Comparison of ENCODE assay signal across 7 mouse cellular contexts in the genomic region with DNA sequence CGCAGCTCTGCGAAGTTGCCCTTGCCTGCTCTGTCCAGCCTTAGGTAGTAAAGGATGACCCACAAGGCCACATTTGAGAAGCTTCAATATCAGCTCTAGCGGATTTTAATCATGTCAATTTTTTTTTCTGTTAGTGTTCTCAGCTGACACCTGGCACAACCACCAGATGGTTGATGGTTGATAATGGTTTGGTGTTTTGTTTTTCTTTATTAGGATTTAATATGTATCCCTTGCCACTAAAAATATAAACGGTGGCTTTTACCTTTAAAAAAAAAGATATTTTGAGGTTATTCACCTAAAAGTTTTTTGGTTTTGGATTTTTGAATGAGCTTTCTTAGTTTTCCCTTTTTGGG. TPM values are rescaled to one million over a fixed set of nuclear protein-coding genes. Genes with fewer than 3 reads are reported as not detected.
A peak's percentile ranks its signal among the peaks of the same experiment; 100 is the strongest.
DNase-seq lines count a peak whose midpoint lies in the region; ATAC-seq and TF ChIP-seq lines count a peak whose summit lies in the region.

No protein-coding gene starts in this region.

- H3K4me1 ChIP-seq in lung, postnatal 0 days (ENCODE audit: insufficient read depth, low read depth, low read length), result no peaks in the 10 kb centered on the region
- H3K4me1 ChIP-seq in forebrain, embryonic 11.5 days (replicated peaks; ENCODE audit: control insufficient read depth, insufficient read depth, low read length), result no peaks in the 10 kb centered on the region
- peaks cover 5% of the 10 kb centered on the region; the same call in 1 of the 2 replicates for H3K4me1 ChIP-seq in limb, embryonic 13.5 days
- no peaks in the 10 kb centered on the region for H3K4me1 ChIP-seq in small intestine, adult 2 months (ENCODE audit: control insufficient read depth, insufficient read depth, insufficient read length, low read length)

- 3% methylated on average over 4 of the region's 4 CpGs for WGBS in lung, postnatal 0 days
- 14% methylated on average over 4 of the region's 4 CpGs for WGBS in forebrain, embryonic 11.5 days
- 6% methylated on average over 4 of the region's 4 CpGs for WGBS in limb, embryonic 13.5 days
- 2% methylated on average over 4 of the region's 4 CpGs for WGBS in small intestine, adult 2 months

- H3K4me3 ChIP-seq in lung, postnatal 0 days (ENCODE audit: low read depth, low read length), result peak overlapping the region; percentile 95
- H3K4me3 ChIP-seq in forebrain, embryonic 11.5 days (ENCODE audit: low read depth, low read length), result peak overlapping the region; percentile 90
- peak overlapping the region; percentile 91 for H3K4me3 ChIP-seq in limb, embryonic 13.5 days
- peak overlapping the region; percentile 75 for H3K4me3 ChIP-seq in small intestine, adult 2 months (ENCODE audit: low read depth, low read length)

- TF ChIP-seq POLR2A in small intestine, adult 2 months (IDR thresholded peaks at IDR 0.05; ENCODE audit: low read depth, low read length), result no peak

- H3K9me3 ChIP-seq in lung, postnatal 0 days (ENCODE audit: low read length), result peaks cover under 1% of the 10 kb centered on the region; the same call in 1 of the 2 replicates
- peaks cover under 1% of the 10 kb centered on the region; the same call in 1 of the 2 replicates for H3K9me3 ChIP-seq in forebrain, embryonic 11.5 days (ENCODE audit: control insufficient read depth, low read length)
- peaks cover 3% of the 10 kb centered on the region for H3K9me3 ChIP-seq in limb, embryonic 13.5 days

- peak overlapping the region; percentile 100 for H3K27ac ChIP-seq in lung, postnatal 0 days (ENCODE audit: low read length)
- peak overlapping the region; percentile 92 for H3K27ac ChIP-seq in forebrain, embryonic 11.5 days (ENCODE audit: low read depth, low read length)
- H3K27ac ChIP-seq in limb, embryonic 13.5 days, result peak overlapping the region; percentile 95; the same call in 1 of the 2 replicates
- H3K27ac ChIP-seq in small intestine, adult 2 months (ENCODE audit: insufficient read depth, low read depth, low read length), result peak overlapping the region; percentile 59; the same call in 1 of the 2 replicates

- H3K36me3 ChIP-seq in lung, postnatal 0 days (ENCODE audit: insufficient read depth, low read length), result 0 out of 2 replicates have a peak, but pooled peaks cover 1% of the 10 kb centered on the region
- no peaks in the 10 kb centered on the region for H3K36me3 ChIP-seq in forebrain, embryonic 11.5 days (ENCODE audit: control insufficient read depth, insufficient read depth, low read length)
- H3K36me3 ChIP-seq in limb, embryonic 13.5 days, result peaks cover 13% of the 10 kb centered on the region
- H3K36me3 ChIP-seq in small intestine, adult 2 months (ENCODE audit: control insufficient read depth, insufficient read depth, low read length), result peaks cover 3% of the 10 kb centered on the region

- no peaks in the 10 kb centered on the region for H3K27me3 ChIP-seq in lung, postnatal 0 days (replicated peaks; ENCODE audit: insufficient read depth, low read length)
- H3K27me3 ChIP-seq in forebrain, embryonic 11.5 days (ENCODE audit: control insufficient read depth, insufficient read depth, low read length), result no peaks in the 10 kb centered on the region
- no peaks in the 10 kb centered on the region for H3K27me3 ChIP-seq in limb, embryonic 13.5 days
- no peaks in the 10 kb centered on the region for H3K27me3 ChIP-seq in small intestine, adult 2 months (ENCODE audit: control insufficient read depth, insufficient read depth, low read length)

- ATAC-seq in lung, postnatal 0 days, result no peak
- ATAC-seq in forebrain, embryonic 11.5 days (replicated peaks; ENCODE audit: low FRiP score), result no peak
- no peak for ATAC-seq in limb, embryonic 13.5 days (ENCODE audit: low FRiP score, low read depth)

- no peak for TF ChIP-seq CTCF in lung, postnatal 0 days (IDR thresholded peaks at IDR 0.05)
- no peak for TF ChIP-seq CTCF in small intestine, adult 2 months (IDR thresholded peaks at IDR 0.05; ENCODE audit: extremely low read depth, insufficient read length, insufficient replicate concordance, low read depth, low read length)

- H3K4me2 ChIP-seq in lung, postnatal 0 days (replicated peaks; ENCODE audit: low read depth, low read length), result peak overlapping the region; percentile 60
- H3K4me2 ChIP-seq in forebrain, embryonic 11.5 days (ENCODE audit: low read depth, low read length, severe bottlenecking), result peak overlapping the region; percentile 53
- peak overlapping the region; percentile 60 for H3K4me2 ChIP-seq in limb, embryonic 13.5 days (replicated peaks)

- DNase-seq in lung, postnatal 0 days (ENCODE audit: low spot score), result no peak
- DNase-seq in lung, postnatal 4 days, result no peak
- DNase-seq in forebrain, embryonic 11.5 days (ENCODE audit: low spot score), result no peak
- no peak for DNase-seq in cerebellum, adult 9-11 months
- DNase-seq in adrenal gland, adult 18-20 months (ENCODE audit: low spot score in 2 of 2), result no peak

- H3K9ac ChIP-seq in lung, postnatal 0 days (replicated peaks; ENCODE audit: low read depth), result peak overlapping the region; percentile 99
- H3K9ac ChIP-seq in forebrain, embryonic 11.5 days (ENCODE audit: low read length), result peak overlapping the region; percentile 84
- peak overlapping the region; percentile 94 for H3K9ac ChIP-seq in limb, embryonic 13.5 days

- no peak for TF ChIP-seq EP300 in lung, postnatal 0 days (IDR thresholded peaks at IDR 0.05)

RNA-seq across cellular contexts. Expression of gene Klhl24, which starts 1.0 kb away (rescaled TPM):
- polyA plus RNA-seq in lung, postnatal 0 days (2015; fragmentation: Nextera tagmentation; extraction: Ambion mirVana), result 49.7 and 58.7 TPM in 2 replicates
- polyA plus RNA-seq in forebrain, embryonic 11.5 days (2014; fragmentation: Nextera tagmentation; extraction: Ambion mirVana), result 30.6 and 33.0 TPM in 2 replicates
- polyA plus RNA-seq in limb, embryonic 13.5 days (2015; fragmentation: Nextera tagmentation; extraction: Ambion mirVana), result 31.4 and 33.6 TPM in 2 replicates
- 0.88 and 2.0 TPM in 2 replicates for polyA plus RNA-seq in small intestine, adult 2 months (2012; rRNA removed)
- total RNA-seq in adrenal gland, adult 18-20 months (2021), result 10 to 100 TPM; 50.1 to 53.9 TPM

RNA-seq across cellular contexts. Expression of gene Yeats2, which starts 42.5 kb away (rescaled TPM):
- polyA plus RNA-seq in lung, postnatal 0 days (2015; fragmentation: Nextera tagmentation; extraction: Ambion mirVana), result 6.4 and 7.8 TPM in 2 replicates
- polyA plus RNA-seq in forebrain, embryonic 11.5 days (2014; fragmentation: Nextera tagmentation; extraction: Ambion mirVana), result 46.8 and 51.4 TPM in 2 replicates
- 40.3 and 43.7 TPM in 2 replicates for polyA plus RNA-seq in limb, embryonic 13.5 days (2015; fragmentation: Nextera tagmentation; extraction: Ambion mirVana)
- polyA plus RNA-seq in small intestine, adult 2 months (2012; rRNA removed), result 4.5 and 7.3 TPM in 2 replicates
- total RNA-seq in adrenal gland, adult 18-20 months (2021), result 10 to 100 TPM; 17.1 to 25.6 TPM

Comparison
In these comparisons a context has a peak if more than half of its experiments do, and no peak if none do; other contexts are left out.
1. RNA of gene Klhl24, which starts 1.0 kb away (polyA plus RNA-seq): 49.7 to 58.7 TPM in lung, postnatal 0 days, 30.6 to 33.0 TPM in forebrain, embryonic 11.5 days and 31.4 to 33.6 TPM in limb, embryonic 13.5 days; 0.88 to 2.0 TPM in small intestine, adult 2 months; every median in the first group is over 10 times any median in the second.
2. Peak in every context shown above with its lines, with median percentiles within 50 percentile points of each other: H3K27ac ChIP-seq, H3K4me2 ChIP-seq, H3K4me3 ChIP-seq and H3K9ac ChIP-seq.